Mouse (Mus musculus): ENCODE results near the gene Nthl1.
A peak's percentile ranks its signal among the peaks of the same experiment; 100 is the strongest.
"Not testable (repeated sequence)": the region's sequence is repeated elsewhere in the genome, so short reads cannot be mapped to it uniquely, and the experiment has no call there.

The Nthl1 gene

DNA sequence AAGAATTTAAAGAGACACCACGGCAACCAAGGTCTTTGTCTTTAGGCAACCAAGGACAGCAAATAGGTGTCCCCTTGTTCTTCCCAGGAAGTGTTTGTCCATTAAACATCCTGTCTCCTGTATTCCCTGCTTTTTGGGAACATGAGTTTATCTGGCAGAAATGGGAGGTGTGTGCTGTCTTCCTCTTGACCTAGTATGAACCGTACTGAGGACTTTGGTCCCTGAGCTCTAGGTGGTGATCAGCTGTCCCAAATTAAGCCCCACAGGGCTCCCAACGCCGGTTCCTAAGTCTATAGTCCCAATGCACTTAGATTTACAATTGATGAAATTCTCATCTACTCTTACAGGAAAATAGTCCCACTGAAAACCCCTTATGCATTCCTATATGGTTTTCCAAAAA is 18.3 kb downstream of the Nthl1 start:
- DNase-seq (ENCODE audit: low read depth, low spot score) = no peak
- H3K27me3 ChIP-seq (ENCODE audit: control insufficient read depth, insufficient read depth, low read length, poor library complexity, severe bottlenecking) = no peaks in the 10 kb centered on the region
- H3K36me3 ChIP-seq (ENCODE audit: control insufficient read depth, insufficient read depth, low read length, poor library complexity, severe bottlenecking) = no peaks in the 10 kb centered on the region

DNA sequence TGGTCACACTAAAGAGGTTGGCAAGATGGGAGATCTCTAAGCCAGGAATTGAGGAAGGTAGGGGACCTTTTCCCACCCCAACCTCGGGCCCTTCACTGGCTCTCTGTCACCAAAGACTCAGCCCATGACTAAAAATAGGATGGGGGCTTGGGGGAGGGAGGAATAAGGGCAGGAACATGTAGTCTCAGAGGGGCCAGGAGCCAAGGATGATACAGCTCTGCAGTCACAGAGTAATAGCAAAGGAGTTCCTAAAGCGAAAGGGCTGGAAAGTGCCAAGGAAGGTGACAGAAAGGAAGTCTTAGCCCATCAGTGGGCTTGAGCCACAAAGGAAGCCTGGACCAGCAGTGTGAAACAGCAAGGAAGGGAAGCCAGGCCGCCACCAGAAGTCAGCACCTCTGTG is 19.4 kb downstream of the Nthl1 start:
- no peak for DNase-seq (ENCODE audit: low read depth, low spot score)
- Histone ChIP-seq H3K27me3 (ENCODE audit: control insufficient read depth, insufficient read depth, low read length, poor library complexity, severe bottlenecking) (no peaks in the 10 kb centered on the region), H3K36me3 (ENCODE audit: control insufficient read depth, insufficient read depth, low read length, poor library complexity, severe bottlenecking) (no peaks in the 10 kb centered on the region)

DNA sequence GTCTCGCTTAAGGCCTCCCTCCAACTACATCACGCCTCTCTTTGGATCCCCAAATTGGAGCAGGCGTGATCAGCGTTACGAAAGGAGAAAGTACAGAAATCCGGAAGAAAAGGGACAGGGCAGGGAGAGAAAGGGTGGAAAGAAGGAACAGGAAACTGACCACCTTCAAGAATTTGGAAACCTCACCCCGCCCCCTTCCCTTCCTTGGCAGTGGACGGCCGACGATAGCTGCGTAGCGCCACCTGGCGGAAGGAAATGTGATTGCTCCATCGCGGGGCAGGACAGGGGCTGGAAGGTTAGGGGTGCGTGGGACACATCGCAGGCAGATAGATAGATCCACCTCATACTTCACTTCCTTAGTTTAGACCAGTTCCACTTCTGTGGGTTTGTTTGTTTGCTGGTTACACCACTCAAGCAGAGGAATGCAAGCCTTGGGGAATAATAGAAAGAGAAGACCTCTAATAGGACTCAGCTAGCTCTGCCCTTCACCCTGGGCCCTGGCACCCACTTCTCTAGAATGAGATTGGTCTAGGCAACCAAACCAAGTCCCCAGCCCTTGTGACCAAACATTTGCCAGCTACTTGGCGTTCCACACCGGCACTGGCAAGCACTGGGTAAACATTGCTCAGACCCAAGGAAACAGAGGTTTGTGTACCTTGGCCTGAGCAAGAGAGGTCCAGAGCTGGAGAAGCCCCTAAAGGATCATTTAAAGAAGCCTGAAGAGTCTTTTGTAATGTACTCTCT is 21.7 kb downstream of the Nthl1 start:
- peak; percentile 87 for DNase-seq (ENCODE audit: low read depth, low spot score)
- no peaks in the 10 kb centered on the region for H3K27me3 ChIP-seq (ENCODE audit: control insufficient read depth, insufficient read depth, low read length, poor library complexity, severe bottlenecking)
- no peaks in the 10 kb centered on the region for H3K36me3 ChIP-seq (ENCODE audit: control insufficient read depth, insufficient read depth, low read length, poor library complexity, severe bottlenecking)

DNA sequence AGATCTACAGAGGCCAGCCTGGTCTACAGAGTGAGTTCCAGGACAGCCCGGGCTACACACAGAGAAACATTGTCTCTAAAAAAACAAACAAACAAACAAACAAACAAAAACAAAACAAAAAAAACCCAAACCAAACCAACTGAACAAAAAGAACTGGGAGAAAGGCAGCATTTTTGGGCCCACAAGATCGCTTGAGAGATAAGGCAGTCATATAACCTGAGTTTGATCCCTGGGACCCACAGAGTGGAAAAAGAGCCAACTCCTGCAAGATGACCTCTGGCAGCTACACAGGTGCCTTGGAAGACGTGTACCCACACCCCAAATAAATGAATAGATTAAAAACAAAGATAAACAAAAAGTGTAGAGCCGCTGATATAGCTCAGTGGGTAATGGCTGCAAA is 22.5 kb downstream of the Nthl1 start:
- DNase-seq (ENCODE audit: low read depth, low spot score) = no peak
- Histone ChIP-seq H3K27me3 (ENCODE audit: control insufficient read depth, insufficient read depth, low read length, poor library complexity, severe bottlenecking) (no peaks in the 10 kb centered on the region), H3K36me3 (ENCODE audit: control insufficient read depth, insufficient read depth, low read length, poor library complexity, severe bottlenecking) (no peaks in the 10 kb centered on the region)

DNA sequence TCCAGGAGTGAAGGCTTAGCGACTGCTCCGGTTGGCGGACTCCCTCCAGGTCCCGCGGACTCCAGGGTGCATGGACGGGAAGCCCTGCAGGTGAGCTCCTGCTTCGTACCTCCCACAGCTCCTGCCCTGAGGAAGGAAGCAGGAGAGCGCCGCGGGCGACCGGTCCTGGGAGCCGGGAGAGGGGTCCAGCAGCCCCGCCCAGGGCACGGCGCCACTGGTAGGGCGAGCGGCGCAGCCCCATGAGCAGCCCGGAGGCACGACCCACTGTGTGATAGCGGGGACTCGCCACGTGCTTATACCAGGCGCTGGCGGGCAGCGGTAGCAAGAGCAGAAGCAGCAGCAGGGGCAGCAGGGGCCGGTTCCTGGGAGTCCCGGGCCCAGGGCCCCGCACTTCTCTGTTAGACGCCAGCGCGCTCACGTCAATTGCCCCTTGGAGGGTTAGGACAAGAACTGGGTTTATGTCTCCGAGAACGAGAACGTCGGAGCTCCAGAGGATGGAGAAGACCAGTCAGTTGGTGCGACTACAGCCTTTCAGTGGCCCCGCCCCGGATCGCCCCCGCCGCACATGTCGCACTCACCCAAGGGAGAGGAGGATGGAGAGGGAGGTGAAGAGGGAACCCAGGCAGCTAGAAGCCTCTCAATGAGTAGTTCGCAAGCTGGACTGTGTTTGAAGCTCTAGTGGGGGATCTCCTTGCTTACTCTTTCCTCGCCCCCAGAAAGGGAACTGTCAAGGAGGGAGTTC is 25.7 kb downstream of the Nthl1 start, which contains the start of gene Npw:
Gene Npw (minus strand): TSS at position 441 of the 742 bp plus-strand sequence.
- peak; percentile 45 for DNase-seq (ENCODE audit: low read depth, low spot score)
- Histone ChIP-seq H3K27me3 (ENCODE audit: control insufficient read depth, insufficient read depth, low read length, poor library complexity, severe bottlenecking) (no peaks in the 10 kb centered on the region), H3K36me3 (ENCODE audit: control insufficient read depth, insufficient read depth, low read length, poor library complexity, severe bottlenecking) (no peaks in the 10 kb centered on the region)

DNA sequence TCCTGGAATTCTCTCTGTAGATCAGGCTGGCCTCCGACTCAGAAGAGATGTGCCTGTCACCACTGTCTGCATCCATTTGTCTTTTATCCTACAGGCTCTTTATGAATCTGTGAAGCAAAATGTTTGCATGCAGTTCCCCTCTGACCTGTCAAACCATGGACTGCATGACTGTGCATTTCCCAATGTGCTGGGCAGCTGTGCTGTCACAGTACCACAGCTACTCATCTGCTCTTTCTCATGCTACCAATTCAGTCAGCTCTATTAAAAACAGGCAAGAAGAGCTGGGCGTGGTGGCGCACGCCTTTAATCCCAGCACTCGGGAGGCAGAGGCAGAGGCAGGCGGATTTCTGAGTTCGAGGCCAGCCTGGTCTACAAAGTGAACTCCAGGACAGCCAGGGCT is 34.5 kb downstream of the Nthl1 start:
- H3K36me3 ChIP-seq (ENCODE audit: control insufficient read depth, insufficient read depth, low read length, poor library complexity, severe bottlenecking); H3K27me3 ChIP-seq (ENCODE audit: control insufficient read depth, insufficient read depth, low read length, poor library complexity, severe bottlenecking); DNase-seq (ENCODE audit: low read depth, low spot score): not testable (repeated sequence)

DNA sequence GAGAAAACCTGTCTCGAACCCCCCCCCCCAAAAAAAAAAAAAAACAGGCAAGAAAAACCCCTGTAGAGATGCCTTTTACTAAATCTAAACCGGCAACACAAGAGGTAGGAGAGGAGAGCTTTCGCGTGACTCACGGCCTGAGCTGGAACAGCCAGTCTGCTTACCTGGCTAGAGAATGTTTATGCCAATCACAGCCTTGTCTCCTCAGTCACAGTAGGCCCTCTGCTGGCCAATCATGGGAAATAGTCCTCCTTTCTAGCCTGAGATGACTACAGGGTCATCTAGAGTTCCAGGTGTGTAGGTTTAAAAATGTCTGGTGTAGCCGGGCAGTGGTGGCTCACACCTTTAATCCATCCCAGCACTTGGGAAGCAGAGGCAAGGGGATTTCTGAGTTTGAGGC is 34.9 kb downstream of the Nthl1 start:
- Histone ChIP-seq H3K36me3 (ENCODE audit: control insufficient read depth, insufficient read depth, low read length, poor library complexity, severe bottlenecking) (no peaks in the 10 kb centered on the region), H3K27me3 (ENCODE audit: control insufficient read depth, insufficient read depth, low read length, poor library complexity, severe bottlenecking) (no peaks in the 10 kb centered on the region)
- peak; percentile 83 for DNase-seq (ENCODE audit: low read depth, low spot score)

DNA sequence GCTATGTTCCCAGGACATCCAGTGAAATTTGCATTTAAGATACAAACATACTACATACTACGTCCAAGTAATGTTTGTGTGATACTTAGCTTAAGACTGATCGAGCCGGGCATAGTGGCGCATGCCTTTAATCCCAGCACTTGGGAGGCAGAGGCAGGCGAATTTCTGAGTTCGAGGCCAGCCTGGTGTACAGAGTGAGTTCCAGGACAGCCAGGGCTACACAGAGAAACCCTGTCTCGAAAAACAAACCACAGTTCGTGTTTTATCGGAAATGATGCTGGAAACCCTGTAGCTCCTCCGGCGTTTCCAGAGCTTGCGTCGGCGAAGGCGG is 36.7 kb downstream of the Nthl1 start:
- DNase-seq (ENCODE audit: low read depth, low spot score); H3K27me3 ChIP-seq (ENCODE audit: control insufficient read depth, insufficient read depth, low read length, poor library complexity, severe bottlenecking); H3K36me3 ChIP-seq (ENCODE audit: control insufficient read depth, insufficient read depth, low read length, poor library complexity, severe bottlenecking): not testable (repeated sequence)

DNA sequence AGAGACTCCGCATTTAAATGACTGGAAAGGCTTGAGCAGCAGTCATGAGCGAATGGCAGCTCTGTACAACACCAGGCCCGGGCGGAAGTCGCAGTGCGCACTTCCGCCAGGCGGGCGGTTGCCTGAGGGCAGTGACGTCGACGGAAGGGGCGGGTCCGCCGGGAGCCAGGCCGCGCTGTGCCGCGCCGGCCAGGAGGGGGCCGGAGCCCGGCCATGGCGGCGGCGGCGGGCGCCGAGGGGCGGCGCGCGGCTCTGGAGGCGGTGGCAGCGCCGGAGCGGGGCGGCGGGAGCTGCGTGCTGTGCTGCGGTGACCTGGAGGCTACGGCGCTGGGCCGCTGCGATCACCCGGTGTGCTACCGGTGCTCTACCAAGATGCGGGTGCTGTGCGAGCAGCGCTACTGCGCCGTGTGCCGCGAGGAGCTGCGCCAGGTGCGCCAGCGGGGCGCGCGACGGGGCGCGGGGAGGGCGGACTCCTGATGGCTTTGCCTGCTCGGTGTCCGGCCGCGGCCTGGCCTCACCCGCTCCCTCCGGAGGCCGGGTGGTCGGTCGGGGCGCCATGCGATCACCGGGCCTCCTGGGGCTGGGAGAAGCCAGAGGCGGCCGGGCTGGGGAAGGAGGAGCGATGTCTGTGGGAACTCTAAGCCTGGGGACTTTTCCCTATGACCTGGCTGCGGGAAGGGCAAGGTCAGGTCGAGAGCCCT is 37.2 kb downstream of the Nthl1 start, which contains the start of gene Zfp598:
Gene Zfp598 (plus strand): TSS at position 143 of the 701 bp plus-strand sequence.
- Histone ChIP-seq H3K27me3 (ENCODE audit: control insufficient read depth, insufficient read depth, low read length, poor library complexity, severe bottlenecking) (no peaks in the 10 kb centered on the region), H3K36me3 (ENCODE audit: control insufficient read depth, insufficient read depth, low read length, poor library complexity, severe bottlenecking) (no peaks in the 10 kb centered on the region)
- DNase-seq (ENCODE audit: low read depth, low spot score) = peak; percentile 96

DNA sequence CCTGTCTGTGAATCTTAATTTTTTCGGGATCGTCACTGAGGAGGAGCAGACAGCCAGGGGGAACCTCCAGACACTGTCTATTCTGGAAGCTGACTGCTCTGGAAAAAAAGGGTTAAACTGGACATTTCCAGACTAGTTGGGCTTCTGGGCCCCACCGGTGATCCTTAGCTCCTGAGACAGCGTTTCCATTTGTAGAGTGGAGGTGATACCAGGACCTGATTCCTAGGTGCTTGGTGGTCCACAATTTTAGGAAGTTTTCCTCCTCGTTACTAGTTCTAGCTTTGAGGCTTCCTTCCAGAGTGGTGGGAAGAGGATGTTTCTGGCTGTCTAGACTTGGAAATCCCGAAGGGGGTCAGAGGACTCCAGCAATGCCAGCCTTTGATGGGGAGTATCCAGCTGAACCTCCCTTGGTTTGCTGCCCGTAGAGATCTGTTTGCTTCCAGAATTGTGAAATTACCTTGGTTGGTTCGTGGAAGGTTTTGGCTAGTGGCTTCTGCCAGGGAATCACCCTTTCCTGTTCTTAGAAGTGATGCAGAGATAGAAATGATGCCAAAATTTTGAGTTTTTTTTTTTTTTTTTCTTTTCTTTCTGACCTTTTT is 37.9 kb downstream of the Nthl1 start:
- Histone ChIP-seq H3K27me3 (ENCODE audit: control insufficient read depth, insufficient read depth, low read length, poor library complexity, severe bottlenecking) (no peaks in the 10 kb centered on the region), H3K36me3 (ENCODE audit: control insufficient read depth, insufficient read depth, low read length, poor library complexity, severe bottlenecking) (no peaks in the 10 kb centered on the region)
- no peak for DNase-seq (ENCODE audit: low read depth, low spot score)

DNA sequence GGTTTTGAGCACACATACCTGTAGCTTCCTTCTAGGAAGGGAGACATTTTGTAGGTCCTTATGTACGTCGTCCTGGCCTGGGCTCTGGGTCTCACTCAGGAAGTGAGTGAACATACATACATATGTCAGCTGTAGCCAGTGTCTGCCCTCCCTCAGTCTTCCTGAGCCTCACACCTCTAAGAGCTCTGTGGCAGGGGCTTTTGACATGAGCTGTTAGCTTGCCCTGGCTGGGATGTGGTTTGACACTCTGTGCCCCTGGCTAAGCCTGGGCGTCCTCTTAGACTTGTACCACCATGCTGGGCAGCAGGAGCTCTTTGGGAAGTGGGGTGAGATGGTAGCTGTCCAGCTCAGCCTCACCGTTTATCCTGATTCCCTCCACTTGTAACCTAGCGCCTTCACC is 38.9 kb downstream of the Nthl1 start:
- Histone ChIP-seq H3K36me3 (ENCODE audit: control insufficient read depth, insufficient read depth, low read length, poor library complexity, severe bottlenecking) (no peaks in the 10 kb centered on the region), H3K27me3 (ENCODE audit: control insufficient read depth, insufficient read depth, low read length, poor library complexity, severe bottlenecking) (no peaks in the 10 kb centered on the region)
- DNase-seq (ENCODE audit: low read depth, low spot score) = no peak

DNA sequence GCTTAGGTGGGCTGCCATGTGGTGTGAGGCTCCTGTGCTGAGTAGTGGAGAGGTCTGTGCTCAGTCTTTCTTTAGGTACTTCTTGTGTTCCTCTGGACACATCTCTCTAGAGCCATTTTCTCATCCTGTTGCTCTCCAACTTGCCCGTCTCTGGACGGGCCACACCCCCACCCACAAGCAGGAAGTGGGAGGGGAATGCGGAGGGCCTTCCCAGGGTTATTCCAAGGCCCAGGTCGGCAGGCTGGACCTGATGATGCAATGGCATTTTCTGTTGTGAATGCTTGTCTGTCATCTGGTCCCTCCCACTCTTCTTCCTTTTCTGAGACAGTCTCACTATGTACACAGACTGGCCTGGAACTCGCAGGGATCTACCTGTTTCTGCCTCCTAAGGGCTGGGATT is 39.7 kb downstream of the Nthl1 start:
- DNase-seq (ENCODE audit: low read depth, low spot score) = no peak
- H3K27me3 ChIP-seq (ENCODE audit: control insufficient read depth, insufficient read depth, low read length, poor library complexity, severe bottlenecking) = no peaks in the 10 kb centered on the region

DNA sequence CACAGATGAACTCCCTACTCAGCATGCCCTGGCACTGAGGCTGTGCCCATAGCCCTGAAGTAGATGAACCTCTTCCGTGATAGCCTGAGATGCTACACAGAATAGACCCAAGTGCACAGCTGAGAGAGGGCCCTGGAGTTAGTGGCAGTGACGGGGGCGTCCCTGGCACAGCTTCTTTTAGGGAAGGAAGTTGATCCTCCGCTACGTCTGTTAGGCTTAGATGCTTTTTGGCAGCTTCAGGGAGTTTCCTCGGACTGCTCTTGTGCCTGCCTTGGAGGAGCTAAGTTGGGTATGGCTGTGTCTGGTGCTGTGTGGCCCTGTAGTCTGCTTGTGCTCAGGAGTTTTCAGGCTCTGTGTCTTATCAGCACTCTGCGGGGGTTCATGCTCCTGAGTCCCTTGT is 41.8 kb downstream of the Nthl1 start:
- Histone ChIP-seq H3K36me3 (ENCODE audit: control insufficient read depth, insufficient read depth, low read length, poor library complexity, severe bottlenecking) (no peaks in the 10 kb centered on the region; the same call in none of the 2 replicates), H3K27me3 (ENCODE audit: control insufficient read depth, insufficient read depth, low read length, poor library complexity, severe bottlenecking) (no peaks in the 10 kb centered on the region)
- no peak for DNase-seq (ENCODE audit: low read depth, low spot score)

More for the DNA sequence above, 39.7 kb downstream of the Nthl1 start:
- no peaks in the 10 kb centered on the region; the same call in none of the 2 replicates for H3K36me3 ChIP-seq (ENCODE audit: control insufficient read depth, insufficient read depth, low read length, poor library complexity, severe bottlenecking)

DNA sequence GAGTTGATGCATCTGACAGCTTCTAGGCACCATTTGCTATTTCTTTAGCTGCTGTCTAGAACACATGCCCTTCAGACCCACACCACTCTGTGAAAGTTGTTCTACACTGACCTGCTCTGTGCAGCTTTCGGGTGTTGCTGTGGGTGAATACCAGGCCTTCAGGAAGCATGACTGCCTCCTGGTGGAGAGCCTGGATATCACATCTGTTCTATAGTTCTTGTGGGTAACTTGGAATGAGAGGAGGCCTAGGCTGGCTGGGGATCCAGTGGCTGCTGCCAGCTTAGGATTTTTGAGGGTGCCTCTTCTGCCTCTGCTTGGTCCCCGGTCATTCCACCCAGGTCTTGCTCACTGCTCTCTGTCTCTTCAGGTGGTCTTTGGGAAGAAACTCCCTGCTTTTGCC is 43.7 kb downstream of the Nthl1 start:
- Histone ChIP-seq H3K27me3 (ENCODE audit: control insufficient read depth, insufficient read depth, low read length, poor library complexity, severe bottlenecking) (no peaks in the 10 kb centered on the region), H3K36me3 (ENCODE audit: control insufficient read depth, insufficient read depth, low read length, poor library complexity, severe bottlenecking) (peaks cover 4% of the 10 kb centered on the region)
- peak; percentile 85 for DNase-seq (ENCODE audit: low read depth, low spot score)

DNA sequence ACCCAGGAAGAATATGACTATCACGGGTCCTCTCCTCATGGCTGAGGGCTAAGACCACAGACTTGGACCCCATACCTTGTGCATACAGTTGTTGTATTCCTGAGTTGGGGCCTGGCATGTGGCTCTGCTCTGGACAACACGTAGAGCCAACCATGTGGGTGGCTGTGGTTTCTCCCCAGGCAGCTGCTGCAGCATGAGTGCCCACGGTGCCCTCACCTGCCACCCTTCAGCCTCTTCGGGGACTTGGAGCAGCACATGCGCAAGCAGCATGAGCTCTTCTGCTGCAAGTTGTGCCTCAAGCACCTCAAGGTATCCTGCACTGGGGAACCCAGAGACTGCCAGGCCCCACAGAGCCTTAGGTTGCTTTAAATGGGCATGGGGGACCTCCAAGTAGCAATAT is 44.4 kb downstream of the Nthl1 start:
- Histone ChIP-seq H3K36me3 (ENCODE audit: control insufficient read depth, insufficient read depth, low read length, poor library complexity, severe bottlenecking) (peaks cover 4% of the 10 kb centered on the region), H3K27me3 (ENCODE audit: control insufficient read depth, insufficient read depth, low read length, poor library complexity, severe bottlenecking) (no peaks in the 10 kb centered on the region)
- no peak for DNase-seq (ENCODE audit: low read depth, low spot score)

Measured in splenic B cell, adult 2 months (primary cell).